Mouse (Mus musculus): Measurements from ENCODE around the gene Cdc42ep5. TPM values are rescaled to one million over a fixed set of nuclear protein-coding genes. Genes with fewer than 3 reads are reported as not detected.

Cdc42ep5 gene
- polyA plus RNA-seq, 1 experiment from 2014 or later: 40.3 TPM

- WGBS: 79% methylated on average over 5 of the region's 5 CpGs
- Histone ChIP-seq H3K4me3 (replicated peaks) (no peak overlapping the region), H3K4me1 (replicated peaks) (peaks cover 13% of the 10 kb centered on the region; the same call in 1 of the 2 replicates), H3K4me2 (no peak overlapping the region), H3K36me3 (peaks cover 8% of the 10 kb centered on the region), H3K9ac (replicated peaks) (no peak overlapping the region), H3K9me3 (no peaks in the 10 kb centered on the region), H3K27me3 (peaks cover 30% of the 10 kb centered on the region), H3K27ac (no peak overlapping the region)
- ATAC-seq (ENCODE audit: insufficient number of reproducible peaks, insufficient read depth, low FRiP score, low TSS enrichment, low read depth): no peak
Measured at GRCm38 (mm10) chr7:4154356-4154755, 10.3 kb downstream of the Cdc42ep5 start.

GRCm38 (mm10) chr7:4151241-4151640 is 13.4 kb downstream of the Cdc42ep5 start:
- WGBS: 17% methylated on average over 22 of the region's 22 CpGs
- Histone ChIP-seq H3K9ac (replicated peaks) (no peak overlapping the region), H3K4me3 (replicated peaks) (no peak overlapping the region), H3K36me3 (peaks cover 28% of the 10 kb centered on the region), H3K4me1 (replicated peaks) (peaks cover 22% of the 10 kb centered on the region), H3K9me3 (no peaks in the 10 kb centered on the region), H3K27me3 (peaks cover 30% of the 10 kb centered on the region), H3K4me2 (0 out of 2 replicates have a peak overlapping the region, but pooled peaks have one; percentile 88), H3K27ac (no peak overlapping the region)
- no peak for ATAC-seq (ENCODE audit: insufficient number of reproducible peaks, insufficient read depth, low FRiP score, low TSS enrichment, low read depth)

GRCm38 (mm10) chr7:4150811-4151221 is 13.8 kb downstream of the Cdc42ep5 start:
- Histone ChIP-seq H3K9ac (replicated peaks) (no peak overlapping the region), H3K4me3 (replicated peaks) (peak overlapping the region; percentile 67; the same call in 1 of the 2 replicates), H3K27me3 (peaks cover 30% of the 10 kb centered on the region), H3K36me3 (peaks cover 33% of the 10 kb centered on the region), H3K27ac (no peak overlapping the region), H3K4me2 (peak overlapping the region; percentile 88; the same call in 1 of the 2 replicates), H3K9me3 (no peaks in the 10 kb centered on the region), H3K4me1 (replicated peaks) (peaks cover 22% of the 10 kb centered on the region)
- no peak for ATAC-seq (ENCODE audit: insufficient number of reproducible peaks, insufficient read depth, low FRiP score, low TSS enrichment, low read depth)
- 13% methylated on average over 14 of the region's 14 CpGs for WGBS

GRCm38 (mm10) chr7:4150059-4150541 is 14.6 kb downstream of the Cdc42ep5 start, which contains the start of gene Leng9:
Gene Leng9, minus strand, starts transcription at chr7:4150374.
- Histone ChIP-seq H3K27me3 (peaks cover 30% of the 10 kb centered on the region), H3K4me1 (replicated peaks) (peaks cover 22% of the 10 kb centered on the region), H3K9ac (replicated peaks) (peak within 1 kb of the TSS; percentile 73), H3K27ac (peak within 1 kb of the TSS; percentile 76), H3K9me3 (no peaks in the 10 kb centered on the region), H3K4me2 (peak within 1 kb of the TSS; percentile 88), H3K36me3 (peaks cover 40% of the 10 kb centered on the region), H3K4me3 (replicated peaks) (peak within 1 kb of the TSS; percentile 67)
- 2% methylated on average over 14 of the region's 14 CpGs for WGBS
- peak; percentile 26; the same call in 1 of the 2 replicates for ATAC-seq (ENCODE audit: insufficient number of reproducible peaks, insufficient read depth, low FRiP score, low TSS enrichment, low read depth)

GRCm38 (mm10) chr7:4149209-4150054 is 15.2 kb downstream of the Cdc42ep5 start:
- H3K4me1 ChIP-seq (replicated peaks): peaks cover 22% of the 10 kb centered on the region
- H3K27me3 ChIP-seq: peaks cover 30% of the 10 kb centered on the region
- H3K36me3 ChIP-seq: peaks cover 47% of the 10 kb centered on the region
- H3K9ac ChIP-seq (replicated peaks): peak overlapping the region; percentile 73
- H3K4me2 ChIP-seq: peak overlapping the region; percentile 88
- peak overlapping the region; percentile 67 for H3K4me3 ChIP-seq (replicated peaks)
- H3K27ac ChIP-seq: peak overlapping the region; percentile 76
- H3K9me3 ChIP-seq: no peaks in the 10 kb centered on the region
- ATAC-seq (ENCODE audit: insufficient number of reproducible peaks, insufficient read depth, low FRiP score, low TSS enrichment, low read depth): peak; percentile 41
- under 1% methylated on average over 64 of the region's 64 CpGs for WGBS

- no peak for ATAC-seq (ENCODE audit: insufficient number of reproducible peaks, insufficient read depth, low FRiP score, low TSS enrichment, low read depth)
- H3K27me3 ChIP-seq: peaks cover 30% of the 10 kb centered on the region
- H3K27ac ChIP-seq: peak overlapping the region; percentile 76
- WGBS: 27% methylated on average over 18 of the region's 18 CpGs
- peak overlapping the region; percentile 67 for H3K4me3 ChIP-seq (replicated peaks)
- H3K9ac ChIP-seq (replicated peaks): peak overlapping the region; percentile 73
- peak overlapping the region; percentile 88 for H3K4me2 ChIP-seq
- no peaks in the 10 kb centered on the region for H3K9me3 ChIP-seq
- H3K4me1 ChIP-seq (replicated peaks): peaks cover 22% of the 10 kb centered on the region
- peaks cover 55% of the 10 kb centered on the region for H3K36me3 ChIP-seq
Measured at GRCm38 (mm10) chr7:4148341-4149208, 16.1 kb downstream of the Cdc42ep5 start.

GRCm38 (mm10) chr7:4147836-4148235 is 16.8 kb downstream of the Cdc42ep5 start:
- ATAC-seq (ENCODE audit: insufficient number of reproducible peaks, insufficient read depth, low FRiP score, low TSS enrichment, low read depth): no peak
- 87% methylated on average over 4 of the region's 4 CpGs for whole genome bisulfite sequencing
- Histone ChIP-seq H3K9ac (replicated peaks) (no peak overlapping the region), H3K4me3 (replicated peaks) (no peak overlapping the region), H3K36me3 (peaks cover 62% of the 10 kb centered on the region), H3K27me3 (peaks cover 28% of the 10 kb centered on the region), H3K9me3 (no peaks in the 10 kb centered on the region), H3K4me1 (replicated peaks) (peaks cover 22% of the 10 kb centered on the region), H3K27ac (no peak overlapping the region), H3K4me2 (peak overlapping the region; percentile 88; the same call in 1 of the 2 replicates)

- H3K9me3 ChIP-seq: no peaks in the 10 kb centered on the region
- peaks cover 67% of the 10 kb centered on the region for H3K36me3 ChIP-seq
- H3K27ac ChIP-seq: no peak overlapping the region
- H3K4me1 ChIP-seq (replicated peaks): peaks cover 22% of the 10 kb centered on the region
- H3K4me2 ChIP-seq: no peak overlapping the region
- H3K4me3 ChIP-seq (replicated peaks): no peak overlapping the region
- peaks cover 24% of the 10 kb centered on the region for H3K27me3 ChIP-seq
- WGBS: 92% methylated on average over 19 of the region's 20 CpGs
- no peak overlapping the region for H3K9ac ChIP-seq (replicated peaks)
- ATAC-seq (ENCODE audit: insufficient number of reproducible peaks, insufficient read depth, low FRiP score, low TSS enrichment, low read depth): no peak
Measured at GRCm38 (mm10) chr7:4147371-4147770, 17.3 kb downstream of the Cdc42ep5 start.

GRCm38 (mm10) chr7:4146241-4147180 is 18.1 kb downstream of the Cdc42ep5 start:
- no peak overlapping the region for H3K4me3 ChIP-seq (replicated peaks)
- no peaks in the 10 kb centered on the region for H3K9me3 ChIP-seq
- no peak overlapping the region for H3K4me2 ChIP-seq
- 94% methylated on average over 23 of the region's 23 CpGs for WGBS
- no peak overlapping the region for H3K27ac ChIP-seq
- H3K27me3 ChIP-seq: peaks cover 15% of the 10 kb centered on the region
- no peak for ATAC-seq (ENCODE audit: insufficient number of reproducible peaks, insufficient read depth, low FRiP score, low TSS enrichment, low read depth)
- no peak overlapping the region for H3K9ac ChIP-seq (replicated peaks)
- H3K4me1 ChIP-seq (replicated peaks): peaks cover 22% of the 10 kb centered on the region
- peaks cover 76% of the 10 kb centered on the region for H3K36me3 ChIP-seq

GRCm38 (mm10) chr7:4145552-4146190 is 19.0 kb downstream of the Cdc42ep5 start:
- no peak for ATAC-seq (ENCODE audit: insufficient number of reproducible peaks, insufficient read depth, low FRiP score, low TSS enrichment, low read depth)
- Histone ChIP-seq H3K27me3 (peaks cover 7% of the 10 kb centered on the region), H3K9me3 (no peaks in the 10 kb centered on the region), H3K4me1 (replicated peaks) (peaks cover 17% of the 10 kb centered on the region), H3K27ac (no peak overlapping the region), H3K4me3 (replicated peaks) (no peak overlapping the region), H3K4me2 (no peak overlapping the region), H3K9ac (replicated peaks) (no peak overlapping the region), H3K36me3 (peaks cover 76% of the 10 kb centered on the region)
- 73% methylated on average over 6 of the region's 6 CpGs for WGBS
